Mouse (Mus musculus) megakaryocyte, embryonic 14.5 days (primary cell): ENCODE data around the gene Ddx39.

Source experiments
- FLI1 ChIP-seq: IDR thresholded peaks from 2 replicates; pipeline ENCODE4 v1.6.1; 2012; ENCODE audit warnings: low read length, inconsistent platforms, mixed read lengths
- GATA1 ChIP-seq: IDR thresholded peaks from 3 replicates; pipeline ENCODE4 v1.6.1; 2012; ENCODE audit warnings: mixed read lengths, low read length, inconsistent platforms, borderline replicate concordance

DNA sequence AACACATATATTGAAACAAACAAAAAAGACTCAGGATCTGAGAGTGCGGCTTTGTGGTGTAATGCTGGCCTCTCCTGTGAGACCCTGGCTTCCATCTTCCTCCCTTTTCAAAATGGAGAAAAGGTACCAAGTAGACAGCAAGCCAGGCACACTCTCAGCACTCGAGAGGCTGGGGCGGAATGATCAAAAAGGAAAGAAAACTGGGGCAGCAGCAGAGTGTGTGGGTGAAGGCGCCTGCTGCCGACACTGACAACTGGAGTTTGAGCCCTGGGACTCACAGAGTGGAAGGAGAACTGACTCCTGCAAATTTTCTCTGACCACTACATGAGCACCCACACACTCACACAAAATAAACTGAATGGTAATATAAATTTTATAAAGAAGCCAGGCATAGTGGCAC, 40.5 kb upstream of the Ddx39 start:
- TF ChIP-seq GATA1 (no peak), FLI1 (no peak)
